Mouse (Mus musculus): ENCODE data around the gene Cnot8. TPM values are rescaled to one million over a fixed set of nuclear protein-coding genes. Genes with fewer than 3 reads are reported as not detected.
"Not testable (repeated sequence)": the region's sequence is repeated elsewhere in the genome, so short reads cannot be mapped to it uniquely, and the experiment has no call there.

The Cnot8 gene
- polyA plus RNA-seq, 1 experiment from 2014 or later, result 78.3 TPM

- no peaks in the 10 kb centered on the region for H3K27me3 ChIP-seq (replicated peaks)
- WGBS, result 63% methylated on average over 5 of the region's 5 CpGs
- ATAC-seq, result no peak
- no peaks in the 10 kb centered on the region for H3K36me3 ChIP-seq
- H3K27ac ChIP-seq, result no peak overlapping the region
- H3K9me3 ChIP-seq, result no peaks in the 10 kb centered on the region
- H3K4me3 ChIP-seq (replicated peaks), result no peak overlapping the region
- peaks cover 8% of the 10 kb centered on the region for H3K4me1 ChIP-seq (replicated peaks)
- H3K4me2 ChIP-seq (replicated peaks), result no peak overlapping the region
- no peak overlapping the region for H3K9ac ChIP-seq
Measured at GRCm38 (mm10) chr11:58096160-58096559, 7.8 kb upstream of the Cnot8 start.

GRCm38 (mm10) chr11:58096821-58097620 is 6.9 kb upstream of the Cnot8 start:
- Histone ChIP-seq H3K27me3 (replicated peaks) (no peaks in the 10 kb centered on the region), H3K4me2 (replicated peaks) (peak overlapping the region; percentile 86), H3K4me3 (replicated peaks) (peak overlapping the region; percentile 39), H3K27ac (no peak overlapping the region), H3K9me3 (no peaks in the 10 kb centered on the region), H3K4me1 (replicated peaks) (peaks cover 8% of the 10 kb centered on the region), H3K36me3 (no peaks in the 10 kb centered on the region), H3K9ac (no peak overlapping the region)
- ATAC-seq, result no peak
- 57% methylated on average over 20 of the region's 20 CpGs for WGBS

GRCm38 (mm10) chr11:58097621-58098365 is 6.2 kb upstream of the Cnot8 start:
- Histone ChIP-seq H3K9ac (peak overlapping the region; percentile 22), H3K27me3 (replicated peaks) (no peaks in the 10 kb centered on the region), H3K36me3 (no peaks in the 10 kb centered on the region), H3K4me1 (replicated peaks) (peaks cover 3% of the 10 kb centered on the region), H3K9me3 (no peaks in the 10 kb centered on the region), H3K27ac (no peak overlapping the region), H3K4me3 (replicated peaks) (peak overlapping the region; percentile 39), H3K4me2 (replicated peaks) (peak overlapping the region; percentile 86)
- WGBS, result 3% methylated on average over 34 of the region's 38 CpGs
- ATAC-seq, result peak; percentile 52

- not testable (repeated sequence) for H3K36me3 ChIP-seq; H3K9me3 ChIP-seq; ATAC-seq; H3K27me3 ChIP-seq (replicated peaks); H3K9ac ChIP-seq; H3K27ac ChIP-seq; H3K4me3 ChIP-seq (replicated peaks); H3K4me1 ChIP-seq (replicated peaks)
- 68% methylated on average over 5 of the region's 5 CpGs for WGBS
- H3K4me2 ChIP-seq (replicated peaks), result peak overlapping the region; percentile 86
Measured at GRCm38 (mm10) chr11:58098366-58098720, 5.6 kb upstream of the Cnot8 start.

- H3K27ac ChIP-seq, result no peak overlapping the region
- 86% methylated on average over 2 of the region's 2 CpGs for WGBS
- no peaks in the 10 kb centered on the region for H3K27me3 ChIP-seq (replicated peaks)
- H3K9me3 ChIP-seq, result no peaks in the 10 kb centered on the region
- no peak overlapping the region for H3K9ac ChIP-seq
- H3K4me1 ChIP-seq (replicated peaks), result peaks cover 6% of the 10 kb centered on the region
- ATAC-seq, result no peak
- no peak overlapping the region for H3K4me3 ChIP-seq (replicated peaks)
- H3K4me2 ChIP-seq (replicated peaks), result no peak overlapping the region
- H3K36me3 ChIP-seq, result no peaks in the 10 kb centered on the region
Measured at GRCm38 (mm10) chr11:58100006-58100405, 3.9 kb upstream of the Cnot8 start.

GRCm38 (mm10) chr11:58101194-58101720 is 2.7 kb upstream of the Cnot8 start:
- H3K4me3 ChIP-seq (replicated peaks), result no peak overlapping the region
- 84% methylated on average over 4 of the region's 4 CpGs for WGBS
- H3K9me3 ChIP-seq, result no peaks in the 10 kb centered on the region
- H3K9ac ChIP-seq, result no peak overlapping the region
- H3K4me2 ChIP-seq (replicated peaks), result no peak overlapping the region
- no peak for ATAC-seq
- H3K27me3 ChIP-seq (replicated peaks), result no peaks in the 10 kb centered on the region
- H3K27ac ChIP-seq, result no peak overlapping the region
- H3K4me1 ChIP-seq (replicated peaks), result peaks cover 11% of the 10 kb centered on the region
- H3K36me3 ChIP-seq, result no peaks in the 10 kb centered on the region

GRCm38 (mm10) chr11:58102146-58102545 is 1.8 kb upstream of the Cnot8 start:
- ATAC-seq, result no peak
- H3K9me3 ChIP-seq, result no peaks in the 10 kb centered on the region
- no peaks in the 10 kb centered on the region for H3K27me3 ChIP-seq (replicated peaks)
- H3K4me2 ChIP-seq (replicated peaks), result no peak overlapping the region
- H3K4me1 ChIP-seq (replicated peaks), result peaks cover 11% of the 10 kb centered on the region
- H3K36me3 ChIP-seq, result no peaks in the 10 kb centered on the region
- WGBS, result 69% methylated on average over 3 of the region's 3 CpGs
- H3K4me3 ChIP-seq (replicated peaks), result no peak overlapping the region
- no peak overlapping the region for H3K27ac ChIP-seq
- no peak overlapping the region for H3K9ac ChIP-seq

- Histone ChIP-seq H3K4me2 (replicated peaks) (peak overlapping the region; percentile 72), H3K4me1 (replicated peaks) (peaks cover 11% of the 10 kb centered on the region), H3K9ac (peak overlapping the region; percentile 46), H3K27me3 (replicated peaks) (no peaks in the 10 kb centered on the region), H3K27ac (no peak overlapping the region), H3K9me3 (no peaks in the 10 kb centered on the region), H3K4me3 (replicated peaks) (peak overlapping the region; percentile 97; the same call in 1 of the 2 replicates), H3K36me3 (no peaks in the 10 kb centered on the region)
- no peak for ATAC-seq
- 84% methylated on average over 9 of the region's 9 CpGs for WGBS
Measured at GRCm38 (mm10) chr11:58102581-58103343, 1.2 kb upstream of the Cnot8 start.

- H3K9me3 ChIP-seq, result no peaks in the 10 kb centered on the region
Measured at GRCm38 (mm10) chr11:58103344-58103653, 654 bp upstream of the Cnot8 start.

GRCm38 (mm10) chr11:58104351-58104791 is 418 bp downstream of the Cnot8 start:
- Histone ChIP-seq H3K4me1 (replicated peaks) (peaks cover 11% of the 10 kb centered on the region), H3K27me3 (replicated peaks) (no peaks in the 10 kb centered on the region), H3K9me3 (no peaks in the 10 kb centered on the region), H3K27ac (peak overlapping the region; percentile 95), H3K4me2 (replicated peaks) (peak overlapping the region; percentile 60), H3K36me3 (peaks cover 5% of the 10 kb centered on the region; the same call in 1 of the 2 replicates), H3K4me3 (replicated peaks) (peak overlapping the region; percentile 97), H3K9ac (peak overlapping the region; percentile 94)
- under 1% methylated on average over 24 of the region's 24 CpGs for WGBS
- ATAC-seq, result no peak; the same call in 1 of the 2 replicates

More at GRCm38 (mm10) chr11:58103344-58103653, 654 bp upstream of the Cnot8 start:
- peak overlapping the region; percentile 97 for H3K4me3 ChIP-seq (replicated peaks)
- peaks cover 11% of the 10 kb centered on the region for H3K4me1 ChIP-seq (replicated peaks)
- H3K36me3 ChIP-seq, result 0 out of 2 replicates have a peak, but pooled peaks cover 1% of the 10 kb centered on the region
- 56% methylated on average over 13 of the region's 13 CpGs for WGBS
- no peaks in the 10 kb centered on the region for H3K27me3 ChIP-seq (replicated peaks)
- ATAC-seq, result no peak; the same call in 1 of the 2 replicates
- H3K9ac ChIP-seq, result peak overlapping the region; percentile 46
- peak overlapping the region; percentile 72 for H3K4me2 ChIP-seq (replicated peaks)
- H3K27ac ChIP-seq, result peak overlapping the region; percentile 95

GRCm38 (mm10) chr11:58107009-58107408 is 3.1 kb downstream of the Cnot8 start:
- peaks cover 22% of the 10 kb centered on the region for H3K36me3 ChIP-seq
- no peak for ATAC-seq
- WGBS, result 59% methylated on average over 3 of the region's 3 CpGs
- H3K4me1 ChIP-seq (replicated peaks), result peaks cover 11% of the 10 kb centered on the region
- no peaks in the 10 kb centered on the region for H3K9me3 ChIP-seq
- H3K9ac ChIP-seq, result no peak overlapping the region
- no peak overlapping the region for H3K4me2 ChIP-seq (replicated peaks)
- no peak overlapping the region for H3K27ac ChIP-seq
- no peak overlapping the region for H3K4me3 ChIP-seq (replicated peaks)
- no peaks in the 10 kb centered on the region for H3K27me3 ChIP-seq (replicated peaks)

Data from intestine, embryonic 15.5 days (tissue).